Mouse (Mus musculus) kidney, adult 2 months (tissue): ENCODE data around the gene Aatf.

Experiments used
- CTCF ChIP-seq: fragments of 200-500 bp; conservative IDR thresholded peaks from 2 replicates; pipeline ENCODE4 v1.5.1; 2011; ENCODE audit warnings: low read depth, mild to moderate bottlenecking, control low read depth, low read length, moderate library complexity, mixed read lengths; ENCODE audit not compliant: insufficient read depth, insufficient read length
- POLR2A ChIP-seq: fragments of 200-500 bp; IDR thresholded peaks from one replicate; pipeline ENCODE4 v1.6.1; 2011; ENCODE audit warnings: low read depth, low read length, control low read depth

GRCm38 (mm10) chr11:84476641-84477040, 36.7 kb downstream of the Aatf start:
- TF ChIP-seq POLR2A (no peak), CTCF (no peak)
